Comparison of ENCODE assay signal across 24 mouse cellular contexts in the genomic region with DNA sequence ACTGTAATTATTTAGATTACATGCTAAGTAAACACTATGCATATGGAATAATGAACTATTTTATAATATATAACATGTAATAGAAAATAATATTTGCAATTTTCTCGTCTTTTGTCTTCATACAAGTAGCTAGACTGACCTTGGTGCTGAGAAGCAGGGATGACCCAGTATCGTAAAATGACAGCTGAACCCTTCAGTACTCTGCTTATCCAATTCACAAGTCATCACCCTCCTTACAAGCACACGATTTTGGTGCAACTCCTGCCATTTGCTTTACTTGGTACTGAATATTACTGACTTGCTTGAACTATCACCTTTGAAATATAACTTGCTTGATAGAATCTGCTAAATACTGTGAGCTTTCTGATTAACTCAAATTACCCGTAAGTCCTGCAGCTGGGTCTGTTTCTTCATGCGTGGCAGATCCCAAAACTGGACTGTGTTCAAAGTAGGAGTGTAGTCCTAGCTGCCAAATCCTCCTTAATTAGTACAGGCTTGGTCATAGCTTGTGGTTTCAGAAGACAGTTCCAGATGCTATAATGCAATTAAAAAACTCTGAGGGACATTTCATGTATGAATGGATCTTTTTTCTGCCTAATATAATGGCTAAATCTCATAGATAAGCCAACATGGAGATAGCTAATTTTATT.
DNase-seq lines count a peak whose midpoint lies in the region; ATAC-seq and TF ChIP-seq lines count a peak whose summit lies in the region.
"Had no signal": no experiment of that assay in that cellular context is flagged by ENCODE, and none has a peak within 500 bp of the region (broad histone marks: within the 10 kb centered on the region; RNA-seq: fewer than 3 reads in every experiment).

No protein-coding gene starts in this region.

- peak; percentile 56 for DNase-seq in embryonic facial prominence, embryonic 14.5 days (ENCODE audit: low spot score)
- no peak for DNase-seq in embryonic facial prominence, embryonic 10.5 days (ENCODE audit: low spot score)
- DNase-seq in kidney, adult 9 months = peak; percentile 68
- peak; percentile 90 for DNase-seq in brain, embryonic 14.5 days (ENCODE audit: low read depth)
- DNase-seq in retina, embryonic 14.5 days (ENCODE audit: low spot score) = peak; percentile 27
- DNase-seq in heart, postnatal 4 days = no peak
- no peak for DNase-seq in urinary bladder, postnatal 4 days (ENCODE audit: low spot score in 2 of 2)
- DNase-seq: adrenal gland, postnatal 14 days; cerebellum, adult 18-20 months; gastrocnemius, postnatal 14 days; heart, adult 18-20 months; layer of hippocampus, postnatal 36 days; right cerebral cortex, adult 18-20 months; thymus, postnatal 4 days had no signal

- WGBS in embryonic facial prominence, embryonic 14.5 days = 61% methylated on average over 5 of the region's 5 CpGs
- WGBS in embryonic facial prominence, embryonic 10.5 days = 80% methylated on average over 5 of the region's 5 CpGs
- 68% methylated on average over 5 of the region's 5 CpGs for WGBS in kidney, embryonic 15.5 days

- ATAC-seq in embryonic facial prominence, embryonic 14.5 days (ENCODE audit: low read depth) = peak; percentile 41; the same call in 1 of the 2 replicates
- ATAC-seq in kidney, embryonic 15.5 days (replicated peaks; ENCODE audit: low FRiP score) = no peak
- ATAC-seq: intestine, embryonic 15.5 days; midbrain, embryonic 15.5 days had no signal

- no peak for TF ChIP-seq CTCF in brain, embryonic 14.5 days (IDR thresholded peaks at IDR 0.05; ENCODE audit: borderline replicate concordance, extremely low read depth, insufficient read depth, insufficient read length)

- TF ChIP-seq POLR2A in brain, embryonic 14.5 days (IDR thresholded peaks at IDR 0.05; ENCODE audit: borderline replicate concordance, extremely low read depth, insufficient read depth, insufficient read length, poor library complexity, severe bottlenecking) = no peak

- H3K27me3 ChIP-seq in embryonic facial prominence, embryonic 14.5 days (replicated peaks; ENCODE audit: control insufficient read depth, insufficient read depth, low read length) = no peaks in the 10 kb centered on the region
- H3K27me3 ChIP-seq in embryonic facial prominence, embryonic 10.5 days (replicated peaks; ENCODE audit: low read depth, poor library complexity, severe bottlenecking) = no peaks in the 10 kb centered on the region
- H3K27me3 ChIP-seq in kidney, embryonic 15.5 days = no peaks in the 10 kb centered on the region
- H3K27me3 ChIP-seq: embryonic facial prominence, embryonic 12.5 days; heart, embryonic 13.5 days; intestine, embryonic 15.5 days; limb, embryonic 15.5 days; liver, embryonic 15.5 days; midbrain, embryonic 15.5 days had no signal

- H3K36me3 ChIP-seq in embryonic facial prominence, embryonic 14.5 days (ENCODE audit: control insufficient read depth, insufficient read depth, low read length) = no peaks in the 10 kb centered on the region
- no peaks in the 10 kb centered on the region for H3K36me3 ChIP-seq in embryonic facial prominence, embryonic 10.5 days (replicated peaks)
- no peaks in the 10 kb centered on the region for H3K36me3 ChIP-seq in kidney, embryonic 15.5 days
- H3K36me3 ChIP-seq: embryonic facial prominence, embryonic 12.5 days; G1E; heart, embryonic 13.5 days; intestine, embryonic 15.5 days; limb, embryonic 15.5 days; liver, embryonic 15.5 days; midbrain, embryonic 15.5 days had no signal

- H3K4me2 ChIP-seq in embryonic facial prominence, embryonic 14.5 days (ENCODE audit: low read depth, low read length) = no peak overlapping the region
- no peak overlapping the region for H3K4me2 ChIP-seq in kidney, embryonic 15.5 days
- H3K4me2 ChIP-seq: embryonic facial prominence, embryonic 12.5 days; heart, embryonic 13.5 days; intestine, embryonic 15.5 days; limb, embryonic 15.5 days; liver, embryonic 15.5 days; midbrain, embryonic 15.5 days had no signal

- H3K4me1 ChIP-seq in embryonic facial prominence, embryonic 14.5 days (ENCODE audit: control insufficient read depth, insufficient read depth, low read length) = no peaks in the 10 kb centered on the region
- H3K4me1 ChIP-seq in embryonic facial prominence, embryonic 10.5 days = no peaks in the 10 kb centered on the region
- no peaks in the 10 kb centered on the region for H3K4me1 ChIP-seq in kidney, embryonic 15.5 days
- H3K4me1 ChIP-seq: embryonic facial prominence, embryonic 12.5 days; heart, embryonic 13.5 days; intestine, embryonic 15.5 days; limb, embryonic 15.5 days; liver, embryonic 15.5 days; midbrain, embryonic 15.5 days had no signal

- no peak overlapping the region for H3K9ac ChIP-seq in embryonic facial prominence, embryonic 14.5 days (ENCODE audit: low read depth, low read length)
- no peak overlapping the region for H3K9ac ChIP-seq in kidney, embryonic 15.5 days
- H3K9ac ChIP-seq: embryonic facial prominence, embryonic 12.5 days; heart, embryonic 13.5 days; intestine, embryonic 15.5 days; limb, embryonic 15.5 days; liver, embryonic 15.5 days; midbrain, embryonic 15.5 days had no signal

- H3K27ac ChIP-seq in embryonic facial prominence, embryonic 14.5 days (replicated peaks; ENCODE audit: low read depth, low read length) = no peak overlapping the region
- no peak overlapping the region for H3K27ac ChIP-seq in embryonic facial prominence, embryonic 10.5 days (replicated peaks)
- H3K27ac ChIP-seq in kidney, embryonic 15.5 days = no peak overlapping the region
- H3K27ac ChIP-seq: embryonic facial prominence, embryonic 12.5 days; heart, embryonic 13.5 days; intestine, embryonic 15.5 days; kidney, postnatal 0 days; layer of hippocampus, adult 2 months; limb, embryonic 15.5 days; liver, embryonic 15.5 days; midbrain, embryonic 15.5 days had no signal

- H3K9me3 ChIP-seq in embryonic facial prominence, embryonic 14.5 days (ENCODE audit: control insufficient read depth, low read length) = no peaks in the 10 kb centered on the region
- H3K9me3 ChIP-seq in embryonic facial prominence, embryonic 10.5 days = no peaks in the 10 kb centered on the region
- H3K9me3 ChIP-seq in kidney, embryonic 15.5 days (replicated peaks) = no peaks in the 10 kb centered on the region
- H3K9me3 ChIP-seq: embryonic facial prominence, embryonic 12.5 days; G1E; heart, embryonic 13.5 days; intestine, embryonic 15.5 days; limb, embryonic 15.5 days; liver, embryonic 15.5 days; midbrain, embryonic 15.5 days had no signal

- H3K4me3 ChIP-seq in embryonic facial prominence, embryonic 14.5 days (ENCODE audit: low read depth, low read length) = no peak overlapping the region
- no peak overlapping the region for H3K4me3 ChIP-seq in embryonic facial prominence, embryonic 10.5 days
- no peak overlapping the region for H3K4me3 ChIP-seq in kidney, embryonic 15.5 days (replicated peaks)
- H3K4me3 ChIP-seq: embryonic facial prominence, embryonic 12.5 days; heart, embryonic 13.5 days; intestine, embryonic 15.5 days; layer of hippocampus, adult 2 months; limb, embryonic 15.5 days; liver, embryonic 15.5 days; midbrain, embryonic 15.5 days had no signal

Comparison
In these comparisons a context has a peak if more than half of its experiments do, and no peak if none do; other contexts are left out.
1. DNase-seq: peak in embryonic facial prominence, embryonic 14.5 days (single experiment), kidney, adult 9 months (single experiment), brain, embryonic 14.5 days (single experiment) and retina, embryonic 14.5 days (single experiment); none in embryonic facial prominence, embryonic 10.5 days (single experiment), heart, postnatal 4 days (single experiment) and urinary bladder, postnatal 4 days (0 of 2).